22 mouse cellular contexts compared by ENCODE assay signal in the genomic region with DNA sequence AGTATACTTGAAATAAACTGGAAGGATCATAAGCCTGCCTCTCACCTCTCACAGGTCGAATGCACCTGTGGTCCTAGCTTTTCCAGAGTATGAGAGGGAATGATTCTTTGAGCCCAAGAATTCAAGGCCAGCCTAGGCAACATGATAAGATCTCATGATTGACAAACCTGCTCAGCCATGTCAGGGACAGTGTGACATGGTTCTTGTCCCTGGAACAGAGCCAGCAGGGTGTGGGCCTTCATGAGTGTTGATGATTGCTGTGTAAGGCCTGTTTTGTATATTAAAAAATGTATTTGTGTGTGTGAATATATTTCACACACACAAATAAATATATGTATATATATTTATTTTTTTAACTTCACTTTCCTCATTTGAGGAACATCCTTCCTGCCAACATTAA. TPM values are rescaled to one million over a fixed set of nuclear protein-coding genes. Genes with fewer than 3 reads are reported as not detected.
A peak's percentile ranks its signal among the peaks of the same experiment; 100 is the strongest.
DNase-seq lines count a peak whose midpoint lies in the region; ATAC-seq and TF ChIP-seq lines count a peak whose summit lies in the region.
"Had no signal": no experiment of that assay in that cellular context is flagged by ENCODE, and none has a peak within 500 bp of the region (broad histone marks: within the 10 kb centered on the region; RNA-seq: fewer than 3 reads in every experiment).

No protein-coding gene starts in this region.

- peak; percentile 38 to 72 for DNase-seq in adrenal gland, adult (ENCODE audit: inconsistent age in 2 of 2, low spot score in 1 of 2)
- no peak for DNase-seq in adrenal gland, postnatal 25 days
- DNase-seq in lung, embryonic 14.5 days, result no peak
- no peak for DNase-seq in lung, postnatal 10 days
- DNase-seq in adrenal gland, postnatal 36 days, result peak; percentile 15 to 50
- DNase-seq in spleen, postnatal 4 days (ENCODE audit: low spot score in 2 of 2), result no peak
- no peak for DNase-seq in frontal cortex, postnatal 36 days (ENCODE audit: low spot score in 2 of 2)
- DNase-seq: cerebellum, adult 11-12 months; forebrain, postnatal 0 days; heart, postnatal 4 days; kidney, adult 18-20 months; lung, adult 2 months; lung, postnatal 4 days; right cerebral cortex, postnatal 14 days had no signal

- no peak for TF ChIP-seq CTCF in lung, embryonic 14.5 days (IDR thresholded peaks at IDR 0.05; ENCODE audit: low read depth)

- no peak overlapping the region for H3K4me2 ChIP-seq in lung, embryonic 14.5 days
- peak overlapping the region; percentile 6; the same call in 1 of the 2 replicates for H3K4me2 ChIP-seq in liver, embryonic 15.5 days
- H3K4me2 ChIP-seq: embryonic facial prominence, embryonic 13.5 days; heart, embryonic 15.5 days; hindbrain, embryonic 14.5 days; midbrain, embryonic 15.5 days; neural tube, embryonic 12.5 days had no signal

- H3K4me3 ChIP-seq in lung, embryonic 14.5 days (ENCODE audit: low read depth, low read length), result no peak overlapping the region
- H3K4me3 ChIP-seq in liver, embryonic 15.5 days (replicated peaks), result no peak overlapping the region
- H3K4me3 ChIP-seq: embryonic facial prominence, embryonic 13.5 days; heart, embryonic 15.5 days; midbrain, embryonic 15.5 days; neural tube, embryonic 12.5 days had no signal

- ATAC-seq in lung, embryonic 14.5 days (ENCODE audit: insufficient read depth), result no peak
- ATAC-seq in liver, embryonic 15.5 days (ENCODE audit: insufficient read depth), result no peak
- ATAC-seq: forebrain, postnatal 0 days; inflammation-experienced regulatory T-cells, adult 6 months; midbrain, embryonic 15.5 days had no signal

- H3K36me3 ChIP-seq in lung, embryonic 14.5 days (ENCODE audit: insufficient read depth), result no peaks in the 10 kb centered on the region
- H3K36me3 ChIP-seq in liver, embryonic 15.5 days (replicated peaks), result no peaks in the 10 kb centered on the region
- H3K36me3 ChIP-seq: embryonic facial prominence, embryonic 13.5 days; heart, embryonic 15.5 days; midbrain, embryonic 15.5 days; neural tube, embryonic 12.5 days had no signal

- no peak overlapping the region for H3K9ac ChIP-seq in lung, embryonic 14.5 days
- H3K9ac ChIP-seq in liver, embryonic 15.5 days, result no peak overlapping the region
- H3K9ac ChIP-seq: embryonic facial prominence, embryonic 13.5 days; forebrain, postnatal 0 days; heart, embryonic 15.5 days; hindbrain, embryonic 14.5 days; midbrain, embryonic 15.5 days; neural tube, embryonic 12.5 days had no signal

- H3K9me3 ChIP-seq in lung, embryonic 14.5 days (ENCODE audit: low read depth, low read length), result no peaks in the 10 kb centered on the region
- H3K9me3 ChIP-seq in liver, embryonic 15.5 days (replicated peaks), result no peaks in the 10 kb centered on the region
- H3K9me3 ChIP-seq: embryonic facial prominence, embryonic 13.5 days; heart, embryonic 15.5 days; midbrain, embryonic 15.5 days; neural tube, embryonic 12.5 days had no signal

- H3K4me1 ChIP-seq in lung, embryonic 14.5 days (ENCODE audit: insufficient read depth), result no peaks in the 10 kb centered on the region; the same call in 1 of the 2 replicates
- H3K4me1 ChIP-seq in liver, embryonic 15.5 days (replicated peaks), result peaks cover 33% of the 10 kb centered on the region
- H3K4me1 ChIP-seq: embryonic facial prominence, embryonic 13.5 days; heart, embryonic 15.5 days; midbrain, embryonic 15.5 days; neural tube, embryonic 12.5 days had no signal

- 47% methylated on average over 1 of the region's 1 CpGs for WGBS in lung, embryonic 14.5 days
- 63% methylated on average over 1 of the region's 1 CpGs for WGBS in liver, embryonic 15.5 days (ENCODE audit: insufficient replicate concordance)

- no peaks in the 10 kb centered on the region for H3K27me3 ChIP-seq in lung, embryonic 14.5 days (ENCODE audit: insufficient read depth, low read length)
- no peaks in the 10 kb centered on the region for H3K27me3 ChIP-seq in liver, embryonic 15.5 days
- H3K27me3 ChIP-seq: embryonic facial prominence, embryonic 13.5 days; heart, embryonic 15.5 days; midbrain, embryonic 15.5 days; neural tube, embryonic 12.5 days had no signal

- H3K27ac ChIP-seq in lung, embryonic 14.5 days (ENCODE audit: low read depth), result peak overlapping the region; percentile 69
- peak overlapping the region; percentile 65 for H3K27ac ChIP-seq in liver, embryonic 15.5 days (replicated peaks)
- H3K27ac ChIP-seq: embryonic facial prominence, embryonic 13.5 days; heart, embryonic 15.5 days; hindbrain, embryonic 14.5 days; kidney, postnatal 0 days; midbrain, embryonic 15.5 days; neural tube, embryonic 12.5 days had no signal

RNA-seq across cellular contexts. Expression of gene Lrba, which starts 29.3 kb away (rescaled TPM):
- 36.6 and 40.3 TPM in 2 replicates for total RNA-seq in adrenal gland, postnatal 25 days (2021)
- polyA plus RNA-seq in lung, embryonic 14.5 days (2014; fragmentation: Nextera tagmentation; extraction: Ambion mirVana), result 5.5 and 6.2 TPM in 2 replicates
- 10 to 100 TPM; 28.9 to 38.1 TPM for total RNA-seq in adrenal gland, postnatal 36 days (2021)
- 2.4 and 3.2 TPM in 2 replicates for polyA plus RNA-seq in liver, embryonic 15.5 days (2015; fragmentation: Nextera tagmentation; extraction: Ambion mirVana)

Comparison
In these comparisons a context has a peak if more than half of its experiments do, and no peak if none do; other contexts are left out.
1. DNase-seq: peak in adrenal gland, adult (2 of 2) and adrenal gland, postnatal 36 days (2 of 2); none in adrenal gland, postnatal 25 days (single experiment), lung, embryonic 14.5 days (single experiment), lung, postnatal 10 days (single experiment), spleen, postnatal 4 days (0 of 2) and frontal cortex, postnatal 36 days (0 of 2).